Mouse (Mus musculus) ovary, postnatal 14 days (tissue): ENCODE results near the gene Syt8.
"Not testable (repeated sequence)": the region's sequence is repeated elsewhere in the genome, so short reads cannot be mapped to it uniquely, and the experiment has no call there.

Experiments used
- DNase-seq: peaks from one replicate; pipeline ENCODE4 v3.0.0; 2022; ENCODE audit warnings: low spot score

Gene Syt8

GRCm38 (mm10) chr7:142434137-142434865 lies at the start of gene Syt8:
Gene Syt8, plus strand, starts transcription at chr7:142434850.
- no peak for DNase-seq

GRCm38 (mm10) chr7:142385742-142386403 lies 48.8 kb upstream of the Syt8 start:
- no peak for DNase-seq

DNA sequence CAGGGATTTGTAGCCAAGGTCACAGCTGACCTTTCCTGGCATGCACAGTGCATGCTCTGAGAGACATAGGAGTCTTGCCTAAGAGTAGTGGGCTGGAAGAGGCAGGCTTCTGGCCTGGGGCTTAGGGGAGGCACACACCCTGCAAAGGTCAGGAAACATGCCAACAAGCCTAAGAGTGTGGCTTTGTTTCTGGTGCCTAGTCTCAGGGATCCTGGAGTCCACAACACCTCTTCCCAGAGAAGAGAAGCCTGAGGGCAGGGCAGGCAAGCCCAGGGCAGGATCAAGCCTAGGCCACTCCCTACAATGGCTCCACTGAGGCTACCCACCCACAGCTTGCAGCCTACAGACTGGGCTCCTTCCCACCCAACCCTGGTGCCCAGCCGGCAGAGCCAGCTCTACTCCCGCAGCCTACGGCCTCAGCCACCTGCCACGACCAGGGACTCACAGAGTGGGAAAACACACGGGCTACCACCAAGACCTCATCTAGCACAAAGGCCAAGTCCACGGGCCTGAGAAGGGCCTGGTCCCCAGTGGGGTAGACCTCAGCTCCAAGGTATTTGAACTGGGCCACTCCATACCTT lies 47.9 kb upstream of the Syt8 start:
- no peak for DNase-seq

DNA sequence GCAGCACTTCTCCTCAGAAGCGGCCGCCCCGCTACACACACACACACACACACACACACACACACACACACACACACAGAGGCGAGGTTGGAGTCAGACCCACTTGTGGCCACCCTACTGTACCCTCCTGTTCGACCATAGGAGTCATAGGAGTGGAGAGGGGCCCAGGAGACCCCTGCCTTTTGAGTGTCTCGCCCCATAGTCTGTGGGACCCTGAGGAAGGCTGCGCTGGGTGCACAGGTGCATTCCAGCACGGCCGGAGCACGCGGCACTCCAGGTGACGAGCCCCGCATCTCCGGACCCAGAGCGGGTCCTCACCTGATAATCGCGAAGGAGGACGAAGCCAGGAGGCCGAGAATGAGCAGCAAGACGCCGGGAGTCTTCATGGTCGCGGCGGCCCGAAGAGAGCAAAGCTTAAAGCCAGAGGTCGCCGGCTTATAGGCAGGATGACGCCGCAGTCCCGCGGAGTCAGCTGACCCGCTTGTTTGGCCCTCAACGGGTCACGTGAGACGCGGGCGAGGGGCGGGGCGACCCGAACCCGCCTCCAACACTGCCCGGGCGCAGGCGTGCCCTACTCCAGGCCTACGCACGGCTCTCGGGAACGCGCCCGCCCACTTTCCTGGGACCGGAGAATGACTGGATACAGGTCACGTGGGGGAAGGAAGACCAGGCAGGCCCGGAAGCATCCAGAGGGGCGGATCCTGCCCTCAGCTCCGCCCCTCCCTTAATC lies 47.1 kb upstream of the Syt8 start, which contains the start of gene Ctsd:
Gene Ctsd (minus strand): TSS at position 620 of the 730 bp plus-strand sequence.
- peak; percentile 94 for DNase-seq

DNA sequence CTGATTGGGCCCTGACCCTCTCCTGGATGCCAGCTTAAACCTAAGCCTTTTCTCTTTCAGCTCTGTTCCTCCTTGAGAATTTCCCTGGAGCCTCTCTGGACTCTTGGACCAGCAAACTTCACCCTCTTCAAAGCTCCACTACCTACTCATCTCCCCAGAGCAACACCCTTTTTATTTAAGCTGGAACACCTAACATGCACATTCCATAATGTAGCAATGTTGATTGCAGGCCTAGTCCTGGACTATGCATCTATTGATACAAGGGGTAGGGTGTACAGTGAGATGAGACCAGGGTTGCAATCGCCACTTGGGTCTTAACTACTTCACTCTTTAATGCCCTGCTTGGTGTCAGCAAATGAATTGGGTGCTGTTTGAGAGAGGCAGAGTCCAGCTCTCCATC lies 46.5 kb upstream of the Syt8 start:
- DNase-seq: no peak

DNA sequence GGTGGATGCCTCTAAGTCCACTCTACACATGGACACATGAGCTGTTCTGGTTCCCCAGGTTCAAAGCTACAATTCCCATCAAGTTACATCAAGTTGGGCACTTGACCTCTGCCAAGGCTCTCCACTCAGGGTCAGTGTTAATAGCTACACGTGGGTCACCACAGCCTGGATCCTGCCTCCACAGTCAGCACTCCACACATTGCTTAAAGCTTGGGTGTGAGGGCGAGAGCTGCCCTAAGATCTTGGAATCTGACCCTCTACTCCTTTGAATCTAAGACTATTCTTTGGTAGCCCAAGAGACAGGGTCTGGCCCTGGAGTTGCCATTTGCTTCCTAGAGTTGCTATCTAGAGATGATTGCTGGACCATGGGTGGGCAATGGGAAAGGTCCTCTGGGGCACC lies 45.9 kb upstream of the Syt8 start:
- no peak for DNase-seq

DNA sequence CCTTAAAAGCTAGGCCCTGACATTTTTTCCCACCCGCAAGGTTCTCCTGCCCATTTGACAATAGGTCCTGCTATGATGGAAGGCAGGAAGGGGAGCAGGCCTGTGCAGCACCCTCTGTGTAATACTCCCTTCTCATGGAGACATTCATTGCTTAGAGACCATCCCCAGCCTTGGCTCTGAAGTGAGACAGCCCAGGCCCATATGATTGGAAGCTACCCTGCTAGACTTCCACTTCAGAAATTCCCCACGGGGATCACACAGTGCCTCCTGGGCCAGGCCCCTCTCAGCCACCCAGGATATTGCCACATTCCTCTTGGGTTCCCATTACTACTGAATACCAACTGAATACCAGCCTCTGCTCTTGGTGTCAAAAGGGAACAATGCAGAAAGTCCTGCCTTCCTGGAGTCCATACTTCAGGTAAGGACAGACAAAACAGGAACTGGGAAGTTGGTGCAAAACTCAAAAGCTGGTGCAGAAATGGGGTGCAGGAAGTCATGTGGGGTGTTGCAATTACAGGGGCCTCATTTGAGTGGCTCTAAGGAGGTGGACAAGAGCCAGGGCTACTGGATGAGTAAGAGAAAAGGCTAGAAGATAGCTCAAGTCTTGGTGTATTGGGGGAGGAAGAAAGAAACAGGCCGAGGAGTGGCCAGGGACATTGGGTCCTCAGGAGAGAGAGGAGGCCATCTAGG lies 44.5 kb upstream of the Syt8 start:
- no peak for DNase-seq

DNA sequence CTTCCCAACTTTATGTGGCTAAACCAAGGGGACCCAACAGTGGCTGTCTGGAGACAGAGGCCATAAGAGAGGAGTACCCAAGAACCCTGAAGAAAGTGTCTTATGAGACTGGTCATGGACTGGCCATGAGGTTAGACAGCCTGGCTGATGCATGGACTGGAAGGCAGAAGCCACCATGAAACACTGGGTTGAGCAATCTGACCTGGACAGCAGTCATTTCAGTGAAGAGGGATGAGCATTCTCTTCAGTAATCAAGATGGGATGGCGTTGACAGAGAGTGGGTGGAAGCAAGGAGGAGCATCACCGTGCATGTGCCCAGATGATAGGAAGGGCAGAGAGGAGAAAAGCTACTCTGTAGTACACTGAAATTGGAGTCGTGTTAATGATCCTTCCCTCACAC lies 43.5 kb upstream of the Syt8 start:
- DNase-seq: no peak

DNA sequence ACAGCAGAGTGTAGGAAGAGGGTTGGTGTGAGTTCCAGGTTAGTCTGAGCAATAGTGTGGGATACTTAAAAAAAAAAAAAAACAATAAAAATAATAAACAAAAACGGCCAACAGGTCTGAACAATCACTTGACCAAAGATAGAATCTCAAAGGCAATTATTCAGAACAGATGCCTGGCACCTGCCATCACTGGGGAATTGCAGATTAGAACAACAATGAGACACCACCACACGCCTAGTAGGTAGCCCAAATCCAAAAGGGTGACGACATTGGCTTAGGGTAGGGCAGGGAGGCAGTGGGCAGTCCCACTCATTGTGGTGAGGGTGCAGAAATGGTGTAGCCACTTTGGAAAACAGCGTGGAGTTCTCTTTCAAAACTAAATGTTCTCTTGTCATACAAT lies 43.0 kb upstream of the Syt8 start:
- no peak for DNase-seq

DNA sequence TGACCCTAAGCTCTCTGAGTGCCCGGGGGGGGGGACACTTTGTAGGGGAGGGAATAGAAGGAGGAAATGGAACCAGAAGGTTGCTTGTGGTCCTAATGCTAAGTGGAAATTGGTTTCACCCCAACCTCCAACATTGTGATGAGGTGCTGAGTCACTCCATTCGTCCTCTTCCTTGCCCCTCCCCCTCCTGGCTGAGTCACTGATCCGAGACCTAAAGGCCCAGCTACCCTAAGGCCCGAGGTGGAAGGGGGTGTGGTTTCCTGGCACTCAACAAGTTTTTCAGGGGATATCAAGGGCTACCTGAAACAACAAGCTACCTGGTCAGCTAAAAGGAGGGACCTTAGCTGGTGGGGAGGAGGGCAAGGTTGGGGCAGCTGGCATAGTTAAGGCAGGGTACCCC lies 41.5 kb upstream of the Syt8 start:
- no peak for DNase-seq

DNA sequence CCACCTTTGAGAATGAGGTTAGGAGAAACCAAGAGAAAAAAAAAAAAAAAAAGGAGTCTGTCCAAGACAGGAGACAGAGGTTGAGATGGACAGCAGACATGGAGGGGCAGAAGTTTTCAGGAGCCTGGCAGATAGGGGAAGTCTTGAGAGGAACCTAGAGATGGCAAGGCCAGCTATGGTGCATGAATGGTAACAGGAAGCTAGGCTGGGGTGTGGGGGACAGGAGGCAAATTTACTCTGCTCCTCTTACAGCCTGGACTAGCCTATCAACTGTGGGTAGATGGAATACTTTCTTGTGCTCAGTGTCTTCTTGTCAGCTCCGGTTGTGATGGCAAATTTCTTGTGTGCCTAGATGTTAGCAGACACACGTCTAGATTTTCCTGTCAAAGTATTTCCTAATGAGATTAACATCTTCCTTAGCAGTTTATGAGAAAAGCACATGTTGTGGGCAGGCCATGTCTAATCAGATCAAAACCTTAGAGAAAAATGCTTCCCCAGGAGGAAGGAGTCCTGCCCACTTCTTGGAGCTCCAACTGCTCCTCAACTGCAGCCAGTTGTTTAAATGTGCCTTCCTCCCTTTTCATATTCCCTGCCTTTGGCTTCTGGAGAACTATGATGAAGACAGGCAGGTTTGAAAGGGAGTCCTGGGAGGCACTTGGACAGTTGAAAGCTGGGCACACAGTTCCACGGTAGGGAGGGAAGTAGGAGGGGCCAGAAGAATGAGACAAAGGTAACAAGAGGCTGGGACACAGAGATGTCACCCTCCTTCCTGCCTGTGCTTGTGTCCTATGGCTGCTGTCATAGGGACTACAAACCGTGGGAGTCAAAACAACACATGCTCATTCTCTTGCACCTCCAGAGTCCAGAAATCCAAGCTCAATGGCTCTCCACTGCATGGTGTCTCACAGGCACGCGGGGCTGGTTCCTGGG lies 40.1 kb upstream of the Syt8 start:
- DNase-seq: no peak

- DNase-seq: no peak
Observed at GRCm38 (mm10) chr7:142395472-142395871, 39.2 kb upstream of the Syt8 start.

DNA sequence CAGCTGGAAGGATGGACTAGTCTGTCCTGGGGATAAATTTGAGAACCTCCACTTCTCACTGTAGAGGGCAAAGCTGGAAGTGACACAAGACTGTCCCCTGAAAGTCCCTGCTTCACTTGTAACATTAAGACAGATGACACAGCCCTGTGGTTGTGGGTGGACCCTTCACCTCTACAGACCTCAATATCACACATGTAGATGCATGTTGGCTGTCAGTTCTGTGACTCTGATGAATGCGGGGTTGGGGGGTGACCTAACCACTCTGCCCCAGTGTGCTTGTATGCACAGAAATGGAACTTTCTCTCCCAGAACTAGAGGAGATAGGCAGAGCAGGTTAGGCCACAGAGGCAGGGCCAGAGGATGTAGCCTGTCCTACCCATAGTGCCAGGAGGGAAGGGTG lies 38.0 kb upstream of the Syt8 start:
- no peak for DNase-seq

DNA sequence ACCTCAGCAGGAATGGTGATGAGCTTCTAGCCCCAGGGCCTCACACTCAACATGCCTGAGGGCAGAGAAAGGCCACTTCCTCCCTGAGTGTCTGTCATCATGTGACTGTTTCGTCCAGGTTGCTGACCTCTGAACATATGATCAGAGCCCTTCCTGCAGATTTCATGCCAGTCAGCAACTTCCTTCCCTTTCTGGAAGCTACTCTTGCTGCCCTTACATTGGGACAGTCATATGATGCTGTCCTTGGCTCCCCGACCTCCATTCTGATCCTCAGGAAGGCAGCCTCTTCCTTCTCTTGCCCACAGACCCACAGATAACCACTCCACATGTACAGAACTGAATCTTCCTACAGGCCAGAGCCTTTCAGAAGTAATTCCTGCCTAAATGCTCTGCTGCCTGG lies 36.6 kb upstream of the Syt8 start:
- DNase-seq: no peak

DNA sequence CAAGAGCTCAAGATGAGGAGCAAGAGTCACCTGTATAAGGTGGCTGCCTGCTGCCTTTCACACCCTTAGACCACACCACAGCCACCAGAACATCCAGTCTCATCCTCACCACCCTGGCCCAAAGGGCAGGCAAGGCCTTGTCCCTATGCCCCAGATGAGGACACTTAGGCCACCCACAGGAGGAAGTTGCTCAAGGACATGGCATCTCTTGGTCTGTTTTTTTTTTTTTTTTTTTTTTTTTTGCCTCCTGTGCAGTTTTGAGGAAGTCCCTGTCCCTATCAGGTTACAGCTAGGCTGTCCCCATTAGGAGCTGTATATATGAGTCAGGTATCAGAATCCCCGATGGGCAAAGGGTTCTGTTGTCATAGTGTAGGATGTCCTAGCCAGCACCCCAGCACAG lies 35.4 kb upstream of the Syt8 start:
- DNase-seq: no peak

- DNase-seq: no peak
Observed at GRCm38 (mm10) chr7:142400112-142400749, 34.4 kb upstream of the Syt8 start.

DNA sequence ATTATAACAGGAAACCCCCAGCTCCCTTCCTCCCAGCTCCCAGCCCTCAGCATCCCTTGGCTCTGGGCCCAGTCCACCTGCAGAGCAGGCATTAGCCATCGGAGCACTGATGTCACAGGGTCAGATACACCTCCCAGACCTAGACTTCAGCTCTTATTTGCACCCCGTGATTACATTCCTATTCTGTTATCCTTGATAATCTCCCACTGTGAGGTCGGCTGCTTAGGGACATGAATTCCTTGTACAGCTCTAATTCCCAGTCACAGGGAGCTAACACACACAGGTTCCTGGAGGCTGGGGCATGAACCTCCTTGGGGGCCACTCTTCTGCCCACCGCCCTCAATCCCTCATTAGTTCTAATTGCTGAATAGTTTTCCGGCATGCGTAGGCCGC lies 33.9 kb upstream of the Syt8 start:
- DNase-seq: no peak

DNA sequence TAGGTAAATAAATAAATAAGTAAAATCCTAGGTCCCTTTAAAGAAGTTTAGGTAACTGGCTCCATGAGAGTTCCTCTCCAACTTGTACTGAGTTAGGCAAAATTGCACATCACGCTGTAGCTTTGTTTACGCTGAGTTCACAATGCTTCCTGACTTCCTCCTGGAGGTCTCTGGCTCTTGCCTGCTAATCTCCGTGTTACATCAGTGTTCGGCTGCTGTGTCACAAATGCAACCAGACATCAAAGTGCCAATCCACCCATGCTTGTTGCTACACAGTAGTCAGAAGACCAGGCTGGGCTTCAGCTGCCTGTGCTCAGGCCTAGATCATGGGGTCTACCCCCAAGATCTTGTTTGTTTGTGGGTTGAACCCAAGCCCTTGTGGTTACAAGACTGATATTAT lies 31.1 kb upstream of the Syt8 start:
- DNase-seq: no peak

DNA sequence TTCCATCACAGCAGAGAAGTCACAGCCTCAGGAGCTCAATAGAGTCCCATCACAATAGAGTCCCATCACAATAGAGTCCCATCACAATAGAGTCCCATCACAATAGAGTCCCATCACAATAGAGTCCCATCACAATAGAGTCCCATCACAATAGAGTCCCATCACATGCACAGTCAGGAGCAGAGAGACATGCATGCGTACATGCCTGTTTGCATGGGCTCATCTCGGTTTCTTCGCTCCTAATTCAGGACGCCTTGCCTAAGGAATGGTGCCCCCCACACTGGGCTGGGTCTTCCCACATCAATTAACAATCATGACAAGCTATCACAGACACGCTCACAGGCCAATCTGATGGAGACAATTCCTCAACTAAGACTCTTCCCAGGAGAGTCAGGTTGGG lies 29.5 kb upstream of the Syt8 start:
- DNase-seq: not testable (repeated sequence)

DNA sequence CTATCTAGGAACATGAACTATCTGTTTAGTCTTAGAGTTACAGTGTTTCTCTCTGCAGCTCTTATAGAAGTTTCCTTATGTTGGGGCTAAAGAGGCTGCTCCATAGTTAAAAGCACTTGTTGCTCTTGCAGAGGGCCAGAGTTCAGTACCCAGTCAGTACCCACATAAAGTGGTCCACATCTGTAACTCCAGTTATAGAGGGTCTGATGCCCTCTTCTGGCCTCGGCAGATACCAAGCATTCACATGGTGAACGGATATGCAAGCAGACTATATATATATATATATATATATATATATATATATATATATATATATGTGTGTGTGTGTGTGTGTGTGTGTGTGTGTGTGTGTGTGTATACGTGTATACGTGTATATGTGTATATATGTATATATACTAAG lies 26.7 kb upstream of the Syt8 start:
- DNase-seq: no peak

GRCm38 (mm10) chr7:142408686-142409085 lies 26.0 kb upstream of the Syt8 start:
- no peak for DNase-seq
